Mouse (Mus musculus): Measurements from ENCODE around the gene Tfpi. TPM values are rescaled to one million over a fixed set of nuclear protein-coding genes. Genes with fewer than 3 reads are reported as not detected.
"Not testable (repeated sequence)": the region's sequence is repeated elsewhere in the genome, so short reads cannot be mapped to it uniquely, and the experiment has no call there.

Tfpi gene
- total RNA-seq, 2 experiments from 2014 or later = 37.8 to 49.2 TPM

DNA sequence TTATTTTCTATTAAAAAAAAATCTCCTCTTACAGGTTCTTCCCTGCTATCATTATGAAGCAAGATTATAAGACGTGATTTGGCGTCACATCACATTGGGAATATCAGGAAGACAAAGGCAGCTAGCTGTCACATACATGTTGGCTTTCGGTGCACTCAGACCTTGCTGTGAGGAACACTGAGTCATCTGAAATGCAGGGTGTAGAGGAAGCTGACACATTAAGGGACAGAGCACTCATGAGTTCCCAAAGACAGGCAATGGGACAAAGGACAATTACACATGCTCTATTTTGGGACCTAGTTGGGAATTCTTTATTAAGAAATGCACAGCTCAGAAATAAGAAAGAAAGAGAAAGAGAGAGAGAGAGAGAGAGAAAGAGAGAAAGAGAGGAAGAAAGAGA lies 71.7 kb downstream of the Tfpi start:
- no peak for ATAC-seq (replicated peaks; ENCODE audit: low FRiP score, low TSS enrichment, poor library complexity, severe bottlenecking)

DNA sequence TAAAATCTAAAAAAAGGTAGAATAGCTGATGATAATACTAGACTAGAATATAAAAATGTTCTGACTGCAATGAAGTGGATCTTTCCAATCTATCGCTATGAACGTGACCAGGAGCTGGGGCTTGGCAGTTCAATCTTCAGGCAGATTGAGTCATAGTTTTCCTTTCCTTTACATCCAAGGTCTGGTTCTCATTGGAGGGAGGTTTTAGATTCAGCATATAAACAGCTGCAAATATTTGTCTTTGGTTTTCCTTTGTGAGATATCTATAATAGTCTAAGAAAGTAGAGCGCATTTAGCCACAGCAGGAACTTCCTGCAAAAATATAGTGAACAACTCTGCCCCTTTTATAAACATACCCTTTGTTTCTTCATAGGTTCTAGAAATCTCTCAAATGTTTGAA lies 73.9 kb downstream of the Tfpi start:
- no peak for ATAC-seq (replicated peaks; ENCODE audit: low FRiP score, low TSS enrichment, poor library complexity, severe bottlenecking)

DNA sequence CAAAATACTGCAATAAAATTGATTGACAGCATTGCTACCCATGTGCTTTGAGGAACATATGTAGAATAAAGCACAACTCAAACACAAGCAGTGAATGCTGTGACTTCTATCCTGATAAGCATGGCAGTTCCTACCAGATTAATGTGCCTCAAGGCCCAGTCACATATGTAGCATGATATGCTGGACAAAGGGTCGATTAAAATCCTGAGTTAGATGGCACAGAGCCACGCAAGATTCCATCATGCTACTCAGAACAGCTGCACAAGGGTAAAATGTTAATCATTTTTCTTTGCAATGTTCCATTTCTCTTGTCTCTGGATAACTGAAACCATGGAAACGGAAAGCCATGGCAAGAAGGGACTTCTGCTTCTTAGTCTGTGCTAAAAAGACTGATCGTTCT lies 80.0 kb downstream of the Tfpi start:
- no peak for ATAC-seq (replicated peaks; ENCODE audit: low FRiP score, low TSS enrichment, poor library complexity, severe bottlenecking)

DNA sequence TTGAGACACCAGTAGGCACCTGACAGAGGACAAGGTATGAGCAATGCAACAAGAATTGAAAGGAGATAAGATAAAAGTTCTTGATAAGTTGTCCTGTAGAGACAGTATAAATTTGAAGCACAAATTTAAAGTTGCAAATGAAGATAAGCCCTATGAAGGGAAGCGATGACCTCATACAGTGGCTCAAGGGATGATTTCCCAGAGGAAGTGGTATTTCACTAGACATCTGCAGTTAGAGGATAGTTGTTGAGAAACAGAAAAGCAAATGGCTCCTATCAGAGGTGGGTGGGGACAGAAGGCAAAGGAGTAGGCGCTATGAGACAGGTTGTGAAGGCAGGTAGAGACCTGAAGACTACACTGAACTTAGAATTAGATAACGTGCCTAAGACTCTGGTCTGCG lies 83.3 kb downstream of the Tfpi start:
- 0 out of 2 replicates have a peak, but pooled peaks have one; percentile 54 for ATAC-seq (replicated peaks; ENCODE audit: low FRiP score, low TSS enrichment, poor library complexity, severe bottlenecking)

DNA sequence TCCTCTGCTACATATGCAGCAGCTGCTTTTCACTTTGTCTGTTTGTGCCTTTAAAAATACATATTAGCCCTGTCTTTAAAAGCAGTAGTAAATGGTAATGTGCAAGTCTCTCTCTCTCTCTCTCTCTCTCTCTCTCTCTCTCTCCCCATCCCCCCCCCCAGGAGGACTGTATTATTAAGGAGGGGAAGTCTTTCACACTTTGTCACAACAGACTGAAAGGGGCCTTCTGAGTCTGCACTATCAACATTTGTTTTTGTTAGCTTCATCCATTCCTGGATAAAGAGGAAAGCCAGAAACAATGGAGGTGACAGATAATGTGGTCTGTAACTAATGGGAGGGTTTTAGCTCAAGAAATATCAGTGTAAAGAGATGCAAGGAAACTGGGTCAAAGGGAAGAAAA lies 87.5 kb downstream of the Tfpi start:
- no peak for ATAC-seq (replicated peaks; ENCODE audit: low FRiP score, low TSS enrichment, poor library complexity, severe bottlenecking)

GRCm38 (mm10) chr2:84388537-84388936 lies 88.0 kb downstream of the Tfpi start:
- ATAC-seq (replicated peaks; ENCODE audit: low FRiP score, low TSS enrichment, poor library complexity, severe bottlenecking) = not testable (repeated sequence)

DNA sequence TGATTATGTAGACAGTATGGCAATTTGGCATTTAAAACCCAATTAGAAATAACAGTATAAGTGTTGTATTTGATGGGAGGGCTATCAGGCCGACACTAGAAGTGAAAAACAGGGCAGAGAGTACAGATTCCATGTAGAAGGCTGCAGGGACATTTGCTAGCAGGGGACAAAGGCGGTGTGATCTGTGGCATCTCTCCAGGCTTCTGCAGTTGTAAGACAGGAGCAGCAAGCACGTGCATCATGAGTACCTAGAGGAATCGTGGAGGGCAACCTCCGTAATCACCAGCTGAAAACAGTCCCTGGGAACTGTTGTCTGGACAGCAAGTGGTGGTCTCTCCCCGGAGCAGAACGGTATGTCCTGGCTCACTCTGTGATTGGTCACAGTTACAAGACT lies 88.6 kb downstream of the Tfpi start:
- 0 out of 2 replicates have a peak, but pooled peaks have one; percentile 22 for ATAC-seq (replicated peaks; ENCODE audit: low FRiP score, low TSS enrichment, poor library complexity, severe bottlenecking)

DNA sequence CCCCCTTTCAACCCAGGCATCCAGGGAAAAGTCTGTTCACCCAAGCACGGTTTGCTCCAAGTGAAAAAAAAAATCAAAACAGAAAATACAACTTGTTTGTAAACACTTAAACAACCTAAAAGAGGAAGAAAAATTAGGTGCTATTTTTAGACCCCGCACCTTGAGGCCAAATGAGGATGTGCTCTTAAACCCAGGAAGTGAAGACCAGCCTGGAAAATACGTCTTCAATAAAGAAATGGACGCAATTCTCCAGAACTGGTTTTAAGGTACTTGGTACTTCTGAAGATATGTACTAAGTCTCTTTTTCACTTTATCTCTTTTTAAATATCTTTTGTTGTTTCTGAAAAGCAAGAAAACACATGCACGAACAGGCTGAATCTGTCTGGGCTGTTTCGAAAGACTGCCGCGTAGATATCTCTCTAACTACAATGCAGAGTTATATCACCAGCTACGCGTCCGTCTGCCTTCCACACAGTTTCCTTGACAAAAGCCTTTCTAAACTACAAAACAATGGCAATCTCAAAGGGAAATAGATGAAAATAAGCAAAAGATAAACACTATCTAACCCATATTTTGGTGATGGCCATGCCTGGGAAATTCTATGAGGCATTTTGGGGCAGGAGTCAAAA lies 89.1 kb downstream of the Tfpi start:
- ATAC-seq (replicated peaks; ENCODE audit: low FRiP score, low TSS enrichment, poor library complexity, severe bottlenecking) = peak; percentile 66

GRCm38 (mm10) chr2:84386563-84387393 lies 89.8 kb downstream of the Tfpi start:
- no peak for ATAC-seq (replicated peaks; ENCODE audit: low FRiP score, low TSS enrichment, poor library complexity, severe bottlenecking)

DNA sequence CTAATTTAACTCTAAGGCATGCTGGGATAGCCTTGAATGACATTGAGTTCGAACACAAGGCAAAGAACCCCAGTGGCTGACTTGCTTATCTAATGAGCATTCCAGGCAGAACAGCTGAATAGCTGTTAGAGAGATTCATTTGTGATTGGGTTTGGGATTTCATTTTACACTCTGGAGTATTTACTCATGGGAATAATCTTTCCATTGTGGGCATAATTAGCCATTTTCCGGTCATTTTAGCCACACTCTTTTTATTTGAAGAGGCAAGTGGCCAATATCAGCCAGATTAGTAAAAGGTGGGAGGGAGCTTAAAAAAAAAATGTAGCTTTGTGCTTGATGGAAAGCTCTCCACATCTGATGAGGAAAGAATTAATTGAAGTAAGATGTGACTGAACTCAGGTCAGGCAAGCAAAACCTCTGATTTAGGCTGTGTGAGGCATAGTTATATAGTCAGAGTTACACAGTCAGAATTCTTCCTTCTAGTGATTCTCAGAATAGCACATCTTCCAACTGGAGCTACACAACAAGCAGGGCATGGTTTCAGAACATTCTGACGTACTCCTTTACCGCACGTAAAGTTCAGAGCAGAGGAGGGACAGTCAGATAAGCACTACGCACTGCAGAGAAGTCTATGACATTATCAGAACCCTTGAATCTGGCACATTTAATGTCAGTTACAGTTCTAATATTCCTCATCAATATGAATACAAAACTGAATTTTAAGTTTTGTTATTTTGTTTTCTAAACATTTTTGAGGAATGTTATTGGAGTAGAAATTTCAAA lies 91.5 kb downstream of the Tfpi start:
- peak; percentile 73 for ATAC-seq (replicated peaks; ENCODE audit: low FRiP score, low TSS enrichment, poor library complexity, severe bottlenecking)

- no peak for ATAC-seq (replicated peaks; ENCODE audit: low FRiP score, low TSS enrichment, poor library complexity, severe bottlenecking)
Observed at GRCm38 (mm10) chr2:84383828-84384227, 92.7 kb downstream of the Tfpi start.

Other genes with a start within 250 kb of the Tfpi start
- 4.3 and 5.1 TPM in 2 replicates for gene Calcrl, start 51.4 kb downstream of the Tfpi start, total RNA-seq (2014; fragmentation: Nextera tagmentation)
- 23.2 and 37.4 TPM in 2 replicates for gene Calcrl, start 51.4 kb downstream of the Tfpi start, total RNA-seq (2017)
- gene Ctnnd1, start 174.0 kb upstream of the Tfpi start, total RNA-seq (2014; fragmentation: Nextera tagmentation) = 24.2 and 27.2 TPM in 2 replicates
- gene Ctnnd1, start 174.0 kb upstream of the Tfpi start, total RNA-seq (2017) = 14.9 and 20.1 TPM in 2 replicates
- gene Btbd18, start 182.3 kb upstream of the Tfpi start, total RNA-seq (2014; fragmentation: Nextera tagmentation) = not detected in 2 replicates
- gene Btbd18, start 182.3 kb upstream of the Tfpi start, total RNA-seq (2017) = not detected in 2 replicates
- gene Selenoh, start 194.0 kb upstream of the Tfpi start, total RNA-seq (2014; fragmentation: Nextera tagmentation) = 164 and 169 TPM in 2 replicates
- 70.6 and 79.2 TPM in 2 replicates for gene Selenoh, start 194.0 kb upstream of the Tfpi start, total RNA-seq (2017)
- 0.82 TPM in 1 of 2 replicates, not detected in the other for gene Gm28635, start 201.3 kb upstream of the Tfpi start, total RNA-seq (2014; fragmentation: Nextera tagmentation)
- not detected in 2 replicates for gene Gm28635, start 201.3 kb upstream of the Tfpi start, total RNA-seq (2017)
- 29.3 and 38.1 TPM in 2 replicates for gene Med19, start 201.6 kb upstream of the Tfpi start, total RNA-seq (2014; fragmentation: Nextera tagmentation)
- 26.8 and 30.1 TPM in 2 replicates for gene Med19, start 201.6 kb upstream of the Tfpi start, total RNA-seq (2017)
- 31.8 and 37.7 TPM in 2 replicates for gene Tmx2, start 202.4 kb upstream of the Tfpi start, total RNA-seq (2014; fragmentation: Nextera tagmentation)
- 37.9 and 48.8 TPM in 2 replicates for gene Tmx2, start 202.4 kb upstream of the Tfpi start, total RNA-seq (2017)
- 37.6 and 44.6 TPM in 2 replicates for gene Zdhhc5, start 238.4 kb upstream of the Tfpi start, total RNA-seq (2014; fragmentation: Nextera tagmentation)
- gene Zdhhc5, start 238.4 kb upstream of the Tfpi start, total RNA-seq (2017) = 23.9 and 37.0 TPM in 2 replicates

All from megakaryocyte-erythroid progenitor cell, adult 5-6 weeks (primary cell).